Mouse (Mus musculus) brain, embryonic 14.5 days (tissue): ENCODE measurements around the gene Lmo2.

ENCODE experiments used
- CTCF ChIP-seq: fragments of 200-500 bp; IDR thresholded peaks from 2 replicates; pipeline ENCODE4 v1.5.1; 2012; ENCODE audit warnings: inconsistent platforms, mild to moderate bottlenecking, moderate library complexity, borderline replicate concordance; ENCODE audit not compliant: insufficient read depth, insufficient read length; ENCODE audit errors: extremely low read depth
- POLR2A ChIP-seq: fragments of 200-500 bp; IDR thresholded peaks from 2 replicates; pipeline ENCODE4 v1.6.1; 2012; ENCODE audit warnings: mild to moderate bottlenecking, inconsistent platforms, borderline replicate concordance; ENCODE audit not compliant: poor library complexity, insufficient read depth, insufficient read length, severe bottlenecking; ENCODE audit errors: extremely low read depth

GRCm38 (mm10) chr2:103977716-103978115, 19.9 kb downstream of the Lmo2 start:
- TF ChIP-seq CTCF = no peak
- no peak for TF ChIP-seq POLR2A
